Mouse (Mus musculus): Measurements from ENCODE around the gene Myo15. TPM values are rescaled to one million over a fixed set of nuclear protein-coding genes. Genes with fewer than 3 reads are reported as not detected.

Myo15 gene
- polyA plus RNA-seq, 1 experiment = 8.2 TPM

- TF ChIP-seq CTCF (IDR thresholded peaks at IDR 0.05; ENCODE audit: control insufficient read depth, insufficient read depth, insufficient replicate concordance, low read depth, low read length) (peak; percentile 56; the same call in 1 of the 2 replicates), POLR2A (IDR thresholded peaks at IDR 0.05; ENCODE audit: control insufficient read depth, low read depth, low read length) (no peak)
- peaks cover 4% of the 10 kb centered on the region for H3K36me3 ChIP-seq (ENCODE audit: control insufficient read depth, insufficient read depth, low read length)
- no peak overlapping the region for H3K27ac ChIP-seq (ENCODE audit: control insufficient read depth, insufficient read depth, low read depth, low read length)
- H3K27me3 ChIP-seq (ENCODE audit: control insufficient read depth, insufficient read depth, low read length) = no peaks in the 10 kb centered on the region
- H3K4me1 ChIP-seq (ENCODE audit: control insufficient read depth, insufficient read depth, low read length) = no peaks in the 10 kb centered on the region
- H3K4me3 ChIP-seq (ENCODE audit: control insufficient read depth, low read depth, low read length) = no peak overlapping the region
These were observed 3.2 kb upstream of the Myo15 start for GRCm38 (mm10) chr11:60465943-60466380.

GRCm38 (mm10) chr11:60470743-60471142 lies 1.6 kb downstream of the Myo15 start:
- TF ChIP-seq POLR2A (IDR thresholded peaks at IDR 0.05; ENCODE audit: control insufficient read depth, low read depth, low read length) (no peak), CTCF (IDR thresholded peaks at IDR 0.05; ENCODE audit: control insufficient read depth, insufficient read depth, insufficient replicate concordance, low read depth, low read length) (no peak)
- peaks cover 4% of the 10 kb centered on the region for H3K36me3 ChIP-seq (ENCODE audit: control insufficient read depth, insufficient read depth, low read length)
- H3K4me1 ChIP-seq (ENCODE audit: control insufficient read depth, insufficient read depth, low read length) = no peaks in the 10 kb centered on the region
- H3K27ac ChIP-seq (ENCODE audit: control insufficient read depth, insufficient read depth, low read depth, low read length) = no peak overlapping the region
- no peaks in the 10 kb centered on the region for H3K27me3 ChIP-seq (ENCODE audit: control insufficient read depth, insufficient read depth, low read length)
- H3K4me3 ChIP-seq (ENCODE audit: control insufficient read depth, low read depth, low read length) = no peak overlapping the region

- Histone ChIP-seq H3K4me1 (ENCODE audit: control insufficient read depth, insufficient read depth, low read length) (peaks cover 6% of the 10 kb centered on the region; the same call in 1 of the 2 replicates), H3K27me3 (ENCODE audit: control insufficient read depth, insufficient read depth, low read length) (no peaks in the 10 kb centered on the region), H3K27ac (ENCODE audit: control insufficient read depth, insufficient read depth, low read depth, low read length) (no peak overlapping the region), H3K36me3 (ENCODE audit: control insufficient read depth, insufficient read depth, low read length) (no peaks in the 10 kb centered on the region), H3K4me3 (ENCODE audit: control insufficient read depth, low read depth, low read length) (no peak overlapping the region)
- no peak for TF ChIP-seq POLR2A (IDR thresholded peaks at IDR 0.05; ENCODE audit: control insufficient read depth, low read depth, low read length)
- TF ChIP-seq CTCF (IDR thresholded peaks at IDR 0.05; ENCODE audit: control insufficient read depth, insufficient read depth, insufficient replicate concordance, low read depth, low read length) = no peak
These were observed 5.4 kb downstream of the Myo15 start for GRCm38 (mm10) chr11:60474534-60474933.

GRCm38 (mm10) chr11:60475668-60476362 lies 6.7 kb downstream of the Myo15 start:
- H3K36me3 ChIP-seq (ENCODE audit: control insufficient read depth, insufficient read depth, low read length) = no peaks in the 10 kb centered on the region
- H3K4me1 ChIP-seq (ENCODE audit: control insufficient read depth, insufficient read depth, low read length) = peaks cover 6% of the 10 kb centered on the region; the same call in 1 of the 2 replicates
- H3K4me3 ChIP-seq (ENCODE audit: control insufficient read depth, low read depth, low read length) = peak overlapping the region; percentile 56
- no peak for TF ChIP-seq POLR2A (IDR thresholded peaks at IDR 0.05; ENCODE audit: control insufficient read depth, low read depth, low read length)
- no peak for TF ChIP-seq CTCF (IDR thresholded peaks at IDR 0.05; ENCODE audit: control insufficient read depth, insufficient read depth, insufficient replicate concordance, low read depth, low read length)
- H3K27ac ChIP-seq (ENCODE audit: control insufficient read depth, insufficient read depth, low read depth, low read length) = no peak overlapping the region
- no peaks in the 10 kb centered on the region for H3K27me3 ChIP-seq (ENCODE audit: control insufficient read depth, insufficient read depth, low read length)

GRCm38 (mm10) chr11:60478121-60478520 lies 9.0 kb downstream of the Myo15 start:
- H3K27me3 ChIP-seq (ENCODE audit: control insufficient read depth, insufficient read depth, low read length) = no peaks in the 10 kb centered on the region
- no peaks in the 10 kb centered on the region for H3K36me3 ChIP-seq (ENCODE audit: control insufficient read depth, insufficient read depth, low read length)
- TF ChIP-seq POLR2A (IDR thresholded peaks at IDR 0.05; ENCODE audit: control insufficient read depth, low read depth, low read length) (no peak), CTCF (IDR thresholded peaks at IDR 0.05; ENCODE audit: control insufficient read depth, insufficient read depth, insufficient replicate concordance, low read depth, low read length) (no peak)
- H3K4me1 ChIP-seq (ENCODE audit: control insufficient read depth, insufficient read depth, low read length) = peaks cover 6% of the 10 kb centered on the region; the same call in 1 of the 2 replicates
- H3K4me3 ChIP-seq (ENCODE audit: control insufficient read depth, low read depth, low read length) = peak overlapping the region; percentile 56
- H3K27ac ChIP-seq (ENCODE audit: control insufficient read depth, insufficient read depth, low read depth, low read length) = no peak overlapping the region

- Histone ChIP-seq H3K4me3 (ENCODE audit: control insufficient read depth, low read depth, low read length) (no peak overlapping the region), H3K27me3 (ENCODE audit: control insufficient read depth, insufficient read depth, low read length) (no peaks in the 10 kb centered on the region), H3K36me3 (ENCODE audit: control insufficient read depth, insufficient read depth, low read length) (no peaks in the 10 kb centered on the region), H3K4me1 (ENCODE audit: control insufficient read depth, insufficient read depth, low read length) (no peaks in the 10 kb centered on the region), H3K27ac (ENCODE audit: control insufficient read depth, insufficient read depth, low read depth, low read length) (no peak overlapping the region; the same call in 1 of the 2 replicates)
- no peak for TF ChIP-seq CTCF (IDR thresholded peaks at IDR 0.05; ENCODE audit: control insufficient read depth, insufficient read depth, insufficient replicate concordance, low read depth, low read length)
- no peak for TF ChIP-seq POLR2A (IDR thresholded peaks at IDR 0.05; ENCODE audit: control insufficient read depth, low read depth, low read length)
These were observed 17.1 kb downstream of the Myo15 start for GRCm38 (mm10) chr11:60486267-60486666.

- Histone ChIP-seq H3K27me3 (ENCODE audit: control insufficient read depth, insufficient read depth, low read length) (no peaks in the 10 kb centered on the region), H3K4me3 (ENCODE audit: control insufficient read depth, low read depth, low read length) (no peak overlapping the region), H3K4me1 (ENCODE audit: control insufficient read depth, insufficient read depth, low read length) (peaks cover 2% of the 10 kb centered on the region; the same call in 1 of the 2 replicates), H3K36me3 (ENCODE audit: control insufficient read depth, insufficient read depth, low read length) (no peaks in the 10 kb centered on the region), H3K27ac (ENCODE audit: control insufficient read depth, insufficient read depth, low read depth, low read length) (no peak overlapping the region)
- TF ChIP-seq CTCF (IDR thresholded peaks at IDR 0.05; ENCODE audit: control insufficient read depth, insufficient read depth, insufficient replicate concordance, low read depth, low read length) = no peak
- TF ChIP-seq POLR2A (IDR thresholded peaks at IDR 0.05; ENCODE audit: control insufficient read depth, low read depth, low read length) = no peak
These were observed 23.6 kb downstream of the Myo15 start for GRCm38 (mm10) chr11:60492726-60493125.

Data from testis, adult 2 months (tissue).